Mouse (Mus musculus) megakaryocyte-erythroid progenitor cell, adult 5-6 weeks (primary cell): Measurements from ENCODE around the gene Vmn2r53. TPM values are rescaled to one million over a fixed set of nuclear protein-coding genes. Genes with fewer than 3 reads are reported as not detected.
"Not testable (repeated sequence)": the region's sequence is repeated elsewhere in the genome, so short reads cannot be mapped to it uniquely, and the experiment has no call there.

Source experiments
- ATAC-seq: replicated peaks from 2 replicates; pipeline ENCODE4 v1.8.0; 2016; ENCODE audit warnings: mild to moderate bottlenecking, inconsistent platforms; ENCODE audit not compliant: severe bottlenecking, poor library complexity, low FRiP score, low TSS enrichment
- total RNA-seq, 2 experiments: library from RNA; stranded (forward) in 1 of 2; stranded (reverse) in 1 of 2; fragments of 200-1000, 215-1000 nt in 1 of 2; fragments of >200 nt in 1 of 2; fragmentation: Nextera tagmentation in 1 of 2; gene quantifications; 2 replicates each; pipeline ENCODE4 v1.2.3; 2014 to 2017

The Vmn2r53 gene
- total RNA-seq (2014; fragmentation: Nextera tagmentation) = 0.02 TPM in 1 of 2 replicates, not detected in the other
- total RNA-seq (2017) = not detected in 2 replicates

- ATAC-seq = no peak
These were observed at the start of gene Vmn2r53 for GRCm38 (mm10) chr7:12608688-12609087. TSS of gene Vmn2r53 (minus strand) at chr7:12608788.

GRCm38 (mm10) chr7:12640219-12640618 is 31.6 kb upstream of the Vmn2r53 start, which contains the start of gene Vmn2r54:
TSS of gene Vmn2r54 (minus strand) at chr7:12640319.
- ATAC-seq = not testable (repeated sequence)

Other genes with a start within 250 kb of the Vmn2r53 start
- gene Vmn1r84, start 239.5 kb downstream of the Vmn2r53 start, total RNA-seq (2014; fragmentation: Nextera tagmentation) = not detected in 2 replicates
- not detected in 2 replicates for gene Vmn1r84, start 239.5 kb downstream of the Vmn2r53 start, total RNA-seq (2017)
- 2.9 and 3.6 TPM in 2 replicates for gene Zfp551, start 186.0 kb downstream of the Vmn2r53 start, total RNA-seq (2014; fragmentation: Nextera tagmentation)
- gene Zfp551, start 186.0 kb downstream of the Vmn2r53 start, total RNA-seq (2017) = 2.8 and 3.4 TPM in 2 replicates
- gene Zfp606, start 130.5 kb downstream of the Vmn2r53 start, total RNA-seq (2014; fragmentation: Nextera tagmentation) = 4.5 and 4.7 TPM in 2 replicates
- gene Zfp606, start 130.5 kb downstream of the Vmn2r53 start, total RNA-seq (2017) = 8.9 and 10.1 TPM in 2 replicates
- gene 2900092C05Rik, start 96.3 kb downstream of the Vmn2r53 start, total RNA-seq (2014; fragmentation: Nextera tagmentation) = not detected in 2 replicates
- not detected in 2 replicates for gene 2900092C05Rik, start 96.3 kb downstream of the Vmn2r53 start, total RNA-seq (2017)
- gene Vmn2r54, start 31.5 kb upstream of the Vmn2r53 start, total RNA-seq (2014; fragmentation: Nextera tagmentation) = not detected in 2 replicates
- gene Vmn2r54, start 31.5 kb upstream of the Vmn2r53 start, total RNA-seq (2017) = not detected in 2 replicates
- not detected in 2 replicates for gene Vmn2r55, start 76.2 kb upstream of the Vmn2r53 start, total RNA-seq (2014; fragmentation: Nextera tagmentation)
- gene Vmn2r55, start 76.2 kb upstream of the Vmn2r53 start, total RNA-seq (2017) = not detected in 2 replicates
- not detected in 2 replicates for gene Vmn2r56, start 126.2 kb upstream of the Vmn2r53 start, total RNA-seq (2014; fragmentation: Nextera tagmentation)
- not detected in 2 replicates for gene Vmn2r56, start 126.2 kb upstream of the Vmn2r53 start, total RNA-seq (2017)
- 0.94 and 3.2 TPM in 2 replicates for gene Zscan18, start 194.8 kb upstream of the Vmn2r53 start, total RNA-seq (2014; fragmentation: Nextera tagmentation)
- 1.9 and 5.8 TPM in 2 replicates for gene Zscan18, start 194.8 kb upstream of the Vmn2r53 start, total RNA-seq (2017)
- gene Zfp329, start 210.1 kb upstream of the Vmn2r53 start, total RNA-seq (2014; fragmentation: Nextera tagmentation) = 12.3 and 14.0 TPM in 2 replicates
- 7.8 TPM in 2 replicates for gene Zfp329, start 210.1 kb upstream of the Vmn2r53 start, total RNA-seq (2017)
- gene Zfp110, start 226.0 kb upstream of the Vmn2r53 start, total RNA-seq (2014; fragmentation: Nextera tagmentation) = 26.7 and 30.6 TPM in 2 replicates
- gene Zfp110, start 226.0 kb upstream of the Vmn2r53 start, total RNA-seq (2017) = 38.0 and 38.1 TPM in 2 replicates